Mouse (Mus musculus): ENCODE results near the gene St6gal1. TPM values are rescaled to one million over a fixed set of nuclear protein-coding genes. Genes with fewer than 3 reads are reported as not detected.

The St6gal1 gene
- polyA plus RNA-seq, 1 experiment: 22.1 TPM

- whole genome bisulfite sequencing: 62% methylated on average over 3 of the region's 3 CpGs
- DNase-seq: no peak
- peaks cover 10% of the 10 kb centered on the region for H3K4me1 ChIP-seq (ENCODE audit: control insufficient read depth, insufficient read depth, low read length)
- H3K4me3 ChIP-seq (replicated peaks; ENCODE audit: extremely low read depth, low read depth, low read length): no peak overlapping the region
- TF ChIP-seq CTCF (IDR thresholded peaks at IDR 0.05; ENCODE audit: insufficient read depth, low read length) (no peak), POLR2A (IDR thresholded peaks at IDR 0.05; ENCODE audit: borderline replicate concordance, extremely low read depth, low read depth, low read length) (no peak)
Observed at GRCm38 (mm10) chr16:23228486-23228885, 3.9 kb downstream of the St6gal1 start.

- DNase-seq: no peak
- 70% methylated on average over 3 of the region's 3 CpGs for WGBS
- TF ChIP-seq POLR2A (IDR thresholded peaks at IDR 0.05; ENCODE audit: borderline replicate concordance, extremely low read depth, low read depth, low read length): no peak
- TF ChIP-seq CTCF (IDR thresholded peaks at IDR 0.05; ENCODE audit: insufficient read depth, low read length): no peak
- Histone ChIP-seq H3K4me1 (ENCODE audit: control insufficient read depth, insufficient read depth, low read length) (peaks cover 12% of the 10 kb centered on the region), H3K4me3 (replicated peaks; ENCODE audit: extremely low read depth, low read depth, low read length) (no peak overlapping the region)
Observed at GRCm38 (mm10) chr16:23229945-23230344, 5.4 kb downstream of the St6gal1 start.

GRCm38 (mm10) chr16:23231168-23231567 is 6.6 kb downstream of the St6gal1 start:
- peak; percentile 33 for DNase-seq
- WGBS: 53% methylated on average over 4 of the region's 4 CpGs

GRCm38 (mm10) chr16:23232691-23233090 is 8.2 kb downstream of the St6gal1 start:
- Histone ChIP-seq H3K4me1 (ENCODE audit: control insufficient read depth, insufficient read depth, low read length) (peaks cover 12% of the 10 kb centered on the region), H3K4me3 (replicated peaks; ENCODE audit: extremely low read depth, low read depth, low read length) (no peak overlapping the region)
- TF ChIP-seq POLR2A (IDR thresholded peaks at IDR 0.05; ENCODE audit: borderline replicate concordance, extremely low read depth, low read depth, low read length) (no peak), CTCF (IDR thresholded peaks at IDR 0.05; ENCODE audit: insufficient read depth, low read length) (no peak)
- no peak for DNase-seq
- 40% methylated on average over 7 of the region's 7 CpGs for WGBS

More at GRCm38 (mm10) chr16:23231168-23231567, 6.6 kb downstream of the St6gal1 start:
- Histone ChIP-seq H3K4me1 (ENCODE audit: control insufficient read depth, insufficient read depth, low read length) (peaks cover 12% of the 10 kb centered on the region), H3K4me3 (replicated peaks; ENCODE audit: extremely low read depth, low read depth, low read length) (no peak overlapping the region)
- TF ChIP-seq CTCF (IDR thresholded peaks at IDR 0.05; ENCODE audit: insufficient read depth, low read length) (no peak), POLR2A (IDR thresholded peaks at IDR 0.05; ENCODE audit: borderline replicate concordance, extremely low read depth, low read depth, low read length) (no peak)

GRCm38 (mm10) chr16:23233496-23233895 is 9.0 kb downstream of the St6gal1 start:
- WGBS: 51% methylated on average over 10 of the region's 10 CpGs
- TF ChIP-seq POLR2A (IDR thresholded peaks at IDR 0.05; ENCODE audit: borderline replicate concordance, extremely low read depth, low read depth, low read length) (no peak), CTCF (IDR thresholded peaks at IDR 0.05; ENCODE audit: insufficient read depth, low read length) (no peak)
- Histone ChIP-seq H3K4me3 (replicated peaks; ENCODE audit: extremely low read depth, low read depth, low read length) (no peak overlapping the region), H3K4me1 (ENCODE audit: control insufficient read depth, insufficient read depth, low read length) (peaks cover 7% of the 10 kb centered on the region)
- DNase-seq: no peak

GRCm38 (mm10) chr16:23234557-23234956 is 10.0 kb downstream of the St6gal1 start:
- 87% methylated on average over 5 of the region's 5 CpGs for WGBS
- Histone ChIP-seq H3K4me3 (replicated peaks; ENCODE audit: extremely low read depth, low read depth, low read length) (no peak overlapping the region), H3K4me1 (ENCODE audit: control insufficient read depth, insufficient read depth, low read length) (peaks cover 10% of the 10 kb centered on the region)
- TF ChIP-seq CTCF (IDR thresholded peaks at IDR 0.05; ENCODE audit: insufficient read depth, low read length) (no peak), POLR2A (IDR thresholded peaks at IDR 0.05; ENCODE audit: borderline replicate concordance, extremely low read depth, low read depth, low read length) (no peak)
- DNase-seq: no peak

GRCm38 (mm10) chr16:23235173-23235694 is 10.7 kb downstream of the St6gal1 start:
- no peak for TF ChIP-seq CTCF (IDR thresholded peaks at IDR 0.05; ENCODE audit: insufficient read depth, low read length)
- no peak for TF ChIP-seq POLR2A (IDR thresholded peaks at IDR 0.05; ENCODE audit: borderline replicate concordance, extremely low read depth, low read depth, low read length)
- 80% methylated on average over 7 of the region's 7 CpGs for WGBS
- H3K4me1 ChIP-seq (ENCODE audit: control insufficient read depth, insufficient read depth, low read length): peaks cover 15% of the 10 kb centered on the region
- H3K4me3 ChIP-seq (replicated peaks; ENCODE audit: extremely low read depth, low read depth, low read length): no peak overlapping the region
- DNase-seq: no peak

GRCm38 (mm10) chr16:23239583-23239982 is 15.0 kb downstream of the St6gal1 start:
- H3K4me1 ChIP-seq (ENCODE audit: control insufficient read depth, insufficient read depth, low read length): peaks cover 16% of the 10 kb centered on the region
- DNase-seq: peak; percentile 40
- 45% methylated on average over 6 of the region's 6 CpGs for WGBS
- no peak for TF ChIP-seq CTCF (IDR thresholded peaks at IDR 0.05; ENCODE audit: insufficient read depth, low read length)
- TF ChIP-seq POLR2A (IDR thresholded peaks at IDR 0.05; ENCODE audit: borderline replicate concordance, extremely low read depth, low read depth, low read length): no peak
- no peak overlapping the region for H3K4me3 ChIP-seq (replicated peaks; ENCODE audit: extremely low read depth, low read depth, low read length)

- 50% methylated on average over 13 of the region's 13 CpGs for WGBS
- no peak overlapping the region for H3K4me3 ChIP-seq (replicated peaks; ENCODE audit: extremely low read depth, low read depth, low read length)
- DNase-seq: peak; percentile 44
- peaks cover 16% of the 10 kb centered on the region for H3K4me1 ChIP-seq (ENCODE audit: control insufficient read depth, insufficient read depth, low read length)
- TF ChIP-seq CTCF (IDR thresholded peaks at IDR 0.05; ENCODE audit: insufficient read depth, low read length) (no peak), POLR2A (IDR thresholded peaks at IDR 0.05; ENCODE audit: borderline replicate concordance, extremely low read depth, low read depth, low read length) (no peak)
Observed at GRCm38 (mm10) chr16:23240049-23240949, 15.8 kb downstream of the St6gal1 start.

- no peak overlapping the region for H3K4me3 ChIP-seq (replicated peaks; ENCODE audit: extremely low read depth, low read depth, low read length)
- WGBS: 57% methylated on average over 5 of the region's 5 CpGs
- no peak for TF ChIP-seq CTCF (IDR thresholded peaks at IDR 0.05; ENCODE audit: insufficient read depth, low read length)
- no peak for TF ChIP-seq POLR2A (IDR thresholded peaks at IDR 0.05; ENCODE audit: borderline replicate concordance, extremely low read depth, low read depth, low read length)
- peaks cover 16% of the 10 kb centered on the region for H3K4me1 ChIP-seq (ENCODE audit: control insufficient read depth, insufficient read depth, low read length)
- DNase-seq: no peak
Observed at GRCm38 (mm10) chr16:23240950-23241259, 16.4 kb downstream of the St6gal1 start.
